Mouse (Mus musculus) limb, embryonic 15.5 days (tissue): ENCODE measurements around the gene Pgm5. TPM values are rescaled to one million over a fixed set of nuclear protein-coding genes. Genes with fewer than 3 reads are reported as not detected.
A peak's percentile ranks its signal among the peaks of the same experiment; 100 is the strongest.

Experiments used
- ATAC-seq: fragments of 200-750 bp; cut with Nextera tagmentation; 2 replicates; pipeline ENCODE4 v1.8.0; 2017; ENCODE audit warnings: low read depth, moderate TSS enrichment; ENCODE audit not compliant: insufficient number of reproducible peaks, low FRiP score, low TSS enrichment
- H3K27ac ChIP-seq: fragments of 300-500 bp; sonication (generic); 2 replicates; pipeline ENCODE4 v1.5.1; 2015; ENCODE audit warnings: moderate library complexity, mild to moderate bottlenecking, inconsistent platforms
- H3K27me3 ChIP-seq: fragments of 300-500 bp; sonication (generic); 2 replicates; pipeline ENCODE4 v1.6.1; 2015; ENCODE audit warnings: inconsistent platforms
- H3K36me3 ChIP-seq: fragments of 300-500 bp; sonication (generic); 2 replicates; pipeline ENCODE4 v1.6.1; 2015; ENCODE audit warnings: inconsistent platforms
- H3K4me1 ChIP-seq: fragments of 300-500 bp; sonication (generic); 2 replicates; pipeline ENCODE4 v1.6.1; 2015; ENCODE audit warnings: inconsistent platforms
- H3K4me2 ChIP-seq: fragments of 300-500 bp; sonication (generic); 2 replicates; pipeline ENCODE4 v1.6.1; 2015; ENCODE audit warnings: mild to moderate bottlenecking, inconsistent platforms
- H3K4me3 ChIP-seq: fragments of 300-500 bp; sonication (generic); 2 replicates; pipeline ENCODE4 v1.5.1; 2015; ENCODE audit warnings: mild to moderate bottlenecking, inconsistent platforms
- H3K9ac ChIP-seq: fragments of 300-500 bp; sonication (generic); 2 replicates; pipeline ENCODE4 v1.6.1; 2015; ENCODE audit warnings: inconsistent platforms
- H3K9me3 ChIP-seq: fragments of 300-500 bp; sonication (generic); 2 replicates; pipeline ENCODE4 v1.6.1; 2016; ENCODE audit warnings: inconsistent platforms
- WGBS: fragments of 180-500 bp; shearing (Covaris S2); methylation state at CpG from one replicate; pipeline ENCODE4 v1.1.7; 2015; 5-methylcytosine and 5-hydroxymethylcytosine counted together
- polyA plus RNA-seq: library from polyadenylated mRNA; unstranded; fragments of >200 nt; fragmentation: Nextera tagmentation; extraction: Ambion mirVana; gene quantifications from 2 replicates; pipeline ENCODE4 v1.2.1, GENCODE M21; 2015

The Pgm5 gene
- polyA plus RNA-seq, 1 experiment from 2014 or later: 2.2 TPM

GRCm38 (mm10) chr19:24851456-24852315 lies 10.0 kb downstream of the Pgm5 start:
- no peak for ATAC-seq
- no peak overlapping the region for H3K9ac ChIP-seq
- peaks cover 16% of the 10 kb centered on the region for H3K4me1 ChIP-seq
- H3K27me3 ChIP-seq: no peaks in the 10 kb centered on the region
- no peaks in the 10 kb centered on the region for H3K9me3 ChIP-seq
- H3K4me3 ChIP-seq: no peak overlapping the region
- H3K4me2 ChIP-seq: peak overlapping the region; percentile 22
- peak overlapping the region; percentile 54 for H3K27ac ChIP-seq
- WGBS: 55% methylated on average over 21 of the region's 21 CpGs
- no peaks in the 10 kb centered on the region for H3K36me3 ChIP-seq

- no peak for ATAC-seq
- peaks cover 24% of the 10 kb centered on the region for H3K4me1 ChIP-seq
- H3K36me3 ChIP-seq: no peaks in the 10 kb centered on the region
- no peaks in the 10 kb centered on the region for H3K27me3 ChIP-seq
- H3K4me3 ChIP-seq: no peak overlapping the region
- no peaks in the 10 kb centered on the region for H3K9me3 ChIP-seq
- 69% methylated on average over 2 of the region's 2 CpGs for WGBS
- H3K4me2 ChIP-seq: no peak overlapping the region
- no peak overlapping the region for H3K9ac ChIP-seq
- no peak overlapping the region for H3K27ac ChIP-seq
Observed at GRCm38 (mm10) chr19:24848844-24849243, 12.8 kb downstream of the Pgm5 start.

GRCm38 (mm10) chr19:24848345-24848744 lies 13.3 kb downstream of the Pgm5 start:
- H3K9me3 ChIP-seq: no peaks in the 10 kb centered on the region
- no peaks in the 10 kb centered on the region for H3K36me3 ChIP-seq
- no peak overlapping the region for H3K4me2 ChIP-seq
- ATAC-seq: no peak
- no peak overlapping the region for H3K4me3 ChIP-seq
- no peak overlapping the region for H3K9ac ChIP-seq
- H3K4me1 ChIP-seq: peaks cover 24% of the 10 kb centered on the region
- H3K27me3 ChIP-seq: no peaks in the 10 kb centered on the region
- WGBS: 23% methylated on average over 7 of the region's 7 CpGs
- H3K27ac ChIP-seq: no peak overlapping the region

- Histone ChIP-seq H3K4me1 (peaks cover 12% of the 10 kb centered on the region; the same call in 1 of the 2 replicates), H3K4me2 (no peak overlapping the region), H3K36me3 (no peaks in the 10 kb centered on the region), H3K9ac (no peak overlapping the region), H3K9me3 (no peaks in the 10 kb centered on the region), H3K27ac (no peak overlapping the region), H3K4me3 (no peak overlapping the region), H3K27me3 (no peaks in the 10 kb centered on the region)
- ATAC-seq: no peak
- WGBS: 22% methylated on average over 7 of the region's 7 CpGs
Observed at GRCm38 (mm10) chr19:24845007-24845546, 16.6 kb downstream of the Pgm5 start.

- WGBS: 88% methylated on average over 3 of the region's 3 CpGs
- Histone ChIP-seq H3K9me3 (no peaks in the 10 kb centered on the region), H3K27me3 (no peaks in the 10 kb centered on the region), H3K27ac (no peak overlapping the region), H3K4me3 (no peak overlapping the region), H3K36me3 (no peaks in the 10 kb centered on the region), H3K9ac (no peak overlapping the region), H3K4me2 (no peak overlapping the region), H3K4me1 (peaks cover 8% of the 10 kb centered on the region; the same call in 1 of the 2 replicates)
- no peak for ATAC-seq
Observed at GRCm38 (mm10) chr19:24842080-24842479, 19.6 kb downstream of the Pgm5 start.

GRCm38 (mm10) chr19:24824517-24824916 lies 37.1 kb downstream of the Pgm5 start:
- 75% methylated on average over 4 of the region's 4 CpGs for WGBS
- no peaks in the 10 kb centered on the region for H3K9me3 ChIP-seq
- no peak overlapping the region for H3K4me3 ChIP-seq
- no peaks in the 10 kb centered on the region for H3K4me1 ChIP-seq
- H3K4me2 ChIP-seq: no peak overlapping the region
- H3K36me3 ChIP-seq: no peaks in the 10 kb centered on the region
- no peak overlapping the region for H3K9ac ChIP-seq
- no peak for ATAC-seq
- no peaks in the 10 kb centered on the region for H3K27me3 ChIP-seq
- no peak overlapping the region for H3K27ac ChIP-seq

GRCm38 (mm10) chr19:24815661-24816221 lies 45.9 kb downstream of the Pgm5 start:
- Histone ChIP-seq H3K4me2 (no peak overlapping the region), H3K27ac (no peak overlapping the region), H3K9ac (no peak overlapping the region), H3K4me3 (no peak overlapping the region), H3K4me1 (peaks cover 5% of the 10 kb centered on the region), H3K36me3 (no peaks in the 10 kb centered on the region), H3K27me3 (no peaks in the 10 kb centered on the region), H3K9me3 (no peaks in the 10 kb centered on the region)
- no peak for ATAC-seq
- 56% methylated on average over 12 of the region's 12 CpGs for WGBS

- Histone ChIP-seq H3K4me3 (no peak overlapping the region), H3K4me1 (peaks cover 5% of the 10 kb centered on the region), H3K9me3 (no peaks in the 10 kb centered on the region), H3K27me3 (no peaks in the 10 kb centered on the region), H3K27ac (no peak overlapping the region), H3K36me3 (no peaks in the 10 kb centered on the region), H3K9ac (no peak overlapping the region), H3K4me2 (no peak overlapping the region)
- 78% methylated on average over 8 of the region's 8 CpGs for WGBS
- no peak for ATAC-seq
Observed at GRCm38 (mm10) chr19:24812861-24813293, 48.8 kb downstream of the Pgm5 start.

- Histone ChIP-seq H3K9ac (no peak overlapping the region), H3K27ac (no peak overlapping the region), H3K27me3 (no peaks in the 10 kb centered on the region), H3K4me2 (no peak overlapping the region), H3K4me1 (peaks cover 5% of the 10 kb centered on the region), H3K4me3 (no peak overlapping the region), H3K36me3 (no peaks in the 10 kb centered on the region), H3K9me3 (no peaks in the 10 kb centered on the region)
- WGBS: 74% methylated on average over 7 of the region's 7 CpGs
- ATAC-seq: no peak
Observed at GRCm38 (mm10) chr19:24812106-24812810, 49.4 kb downstream of the Pgm5 start.

- Histone ChIP-seq H3K4me1 (peaks cover 5% of the 10 kb centered on the region), H3K4me3 (no peak overlapping the region), H3K27me3 (no peaks in the 10 kb centered on the region), H3K9me3 (no peaks in the 10 kb centered on the region), H3K9ac (no peak overlapping the region), H3K4me2 (no peak overlapping the region), H3K36me3 (no peaks in the 10 kb centered on the region), H3K27ac (no peak overlapping the region)
- 0 out of 2 replicates have a peak, but pooled peaks have one; percentile 24 for ATAC-seq
- 59% methylated on average over 10 of the region's 10 CpGs for WGBS
Observed at GRCm38 (mm10) chr19:24811451-24811850, 50.2 kb downstream of the Pgm5 start.

GRCm38 (mm10) chr19:24806013-24806412 lies 55.6 kb downstream of the Pgm5 start:
- no peaks in the 10 kb centered on the region for H3K36me3 ChIP-seq
- H3K4me3 ChIP-seq: no peak overlapping the region
- H3K9me3 ChIP-seq: no peaks in the 10 kb centered on the region
- 76% methylated on average over 3 of the region's 3 CpGs for WGBS
- no peak overlapping the region for H3K9ac ChIP-seq
- no peak overlapping the region for H3K27ac ChIP-seq
- no peaks in the 10 kb centered on the region for H3K27me3 ChIP-seq
- no peaks in the 10 kb centered on the region for H3K4me1 ChIP-seq
- no peak for ATAC-seq
- H3K4me2 ChIP-seq: no peak overlapping the region

GRCm38 (mm10) chr19:24797606-24798005 lies 64.0 kb downstream of the Pgm5 start:
- Histone ChIP-seq H3K4me3 (no peak overlapping the region), H3K27ac (no peak overlapping the region), H3K9me3 (no peaks in the 10 kb centered on the region), H3K9ac (no peak overlapping the region), H3K4me2 (no peak overlapping the region), H3K27me3 (no peaks in the 10 kb centered on the region), H3K4me1 (no peaks in the 10 kb centered on the region), H3K36me3 (no peaks in the 10 kb centered on the region)
- no peak for ATAC-seq
- WGBS: 55% methylated on average over 9 of the region's 9 CpGs
